ENCODE assay signal across 26 mouse cellular contexts in genomic region chr8:115038426-115038825, GRCm38 (mm10).
DNase-seq lines count a peak whose midpoint lies in the region; ATAC-seq and TF ChIP-seq lines count a peak whose summit lies in the region.
"Had no signal": no experiment of that assay in that cellular context is flagged by ENCODE, and none has a peak within 500 bp of the region (broad histone marks: within the 10 kb centered on the region; RNA-seq: fewer than 3 reads in every experiment).

No protein-coding gene starts in this region.

- ATAC-seq in kidney, postnatal 0 days (replicated peaks; ENCODE audit: low FRiP score, low read depth): no peak
- no peak for ATAC-seq in forebrain, embryonic 13.5 days
- ATAC-seq: CD4-positive, CD25-positive, alpha-beta regulatory T cell, adult 4 months; forebrain, embryonic 16.5 days; intestine, embryonic 16.5 days had no signal

- no peak overlapping the region for H3K4me2 ChIP-seq in kidney, postnatal 0 days (ENCODE audit: low read length)
- no peak overlapping the region for H3K4me2 ChIP-seq in forebrain, embryonic 13.5 days
- H3K4me2 ChIP-seq: embryonic facial prominence, embryonic 12.5 days; embryonic facial prominence, embryonic 15.5 days; forebrain, embryonic 12.5 days; heart, embryonic 13.5 days; hindbrain, embryonic 14.5 days had no signal

- TF ChIP-seq CTCF in kidney, postnatal 0 days (IDR thresholded peaks at IDR 0.05; ENCODE audit: low read depth): no peak

- no peak overlapping the region for H3K4me3 ChIP-seq in kidney, postnatal 0 days (replicated peaks; ENCODE audit: low read depth, low read length)
- H3K4me3 ChIP-seq in forebrain, embryonic 13.5 days: no peak overlapping the region
- H3K4me3 ChIP-seq: embryonic facial prominence, embryonic 12.5 days; embryonic facial prominence, embryonic 15.5 days; forebrain, embryonic 12.5 days; heart, adult 2 months; heart, embryonic 10.5 days; heart, embryonic 13.5 days had no signal

- H3K9me3 ChIP-seq in kidney, postnatal 0 days (replicated peaks; ENCODE audit: low read length): no peaks in the 10 kb centered on the region
- H3K9me3 ChIP-seq in forebrain, embryonic 13.5 days (replicated peaks): no peaks in the 10 kb centered on the region
- H3K9me3 ChIP-seq: embryonic facial prominence, embryonic 12.5 days; embryonic facial prominence, embryonic 15.5 days; forebrain, embryonic 12.5 days; heart, embryonic 10.5 days; heart, embryonic 13.5 days had no signal

- no peaks in the 10 kb centered on the region for H3K27me3 ChIP-seq in kidney, postnatal 0 days (ENCODE audit: insufficient read depth, low read length)
- 0 out of 2 replicates have a peak, but pooled peaks cover 5% of the 10 kb centered on the region for H3K27me3 ChIP-seq in forebrain, embryonic 13.5 days
- H3K27me3 ChIP-seq: embryonic facial prominence, embryonic 12.5 days; embryonic facial prominence, embryonic 15.5 days; forebrain, embryonic 12.5 days; heart, embryonic 13.5 days had no signal

- H3K4me1 ChIP-seq in kidney, postnatal 0 days (replicated peaks; ENCODE audit: insufficient read depth, low read length): no peaks in the 10 kb centered on the region
- peaks cover 4% of the 10 kb centered on the region; the same call in 1 of the 2 replicates for H3K4me1 ChIP-seq in forebrain, embryonic 13.5 days
- H3K4me1 ChIP-seq: embryonic facial prominence, embryonic 12.5 days; embryonic facial prominence, embryonic 15.5 days; heart, embryonic 10.5 days; heart, embryonic 13.5 days had no signal

- no peak overlapping the region for H3K9ac ChIP-seq in kidney, postnatal 0 days (ENCODE audit: low read depth, low read length)
- H3K9ac ChIP-seq in forebrain, embryonic 13.5 days: no peak overlapping the region
- H3K9ac ChIP-seq: embryonic facial prominence, embryonic 12.5 days; embryonic facial prominence, embryonic 15.5 days; forebrain, embryonic 12.5 days; heart, embryonic 13.5 days; hindbrain, embryonic 14.5 days had no signal

- H3K36me3 ChIP-seq in kidney, postnatal 0 days (ENCODE audit: insufficient read depth, low read length): no peaks in the 10 kb centered on the region
- H3K36me3 ChIP-seq in forebrain, embryonic 13.5 days (ENCODE audit: poor library complexity, severe bottlenecking): no peaks in the 10 kb centered on the region
- H3K36me3 ChIP-seq: embryonic facial prominence, embryonic 12.5 days; embryonic facial prominence, embryonic 15.5 days; forebrain, embryonic 12.5 days; heart, embryonic 10.5 days; heart, embryonic 13.5 days had no signal

- WGBS in kidney, postnatal 0 days: 28% methylated on average over 4 of the region's 4 CpGs
- 9% methylated on average over 4 of the region's 4 CpGs for WGBS in forebrain, embryonic 13.5 days

- peak; percentile 18 for DNase-seq in kidney, postnatal 0 days (ENCODE audit: low spot score)
- DNase-seq in kidney, adult 18-20 months: no peak
- peak; percentile 72 for DNase-seq in Muller cell, postnatal 12 days (ENCODE audit: inconsistent ontology term)
- DNase-seq in R1 (ENCODE audit: low read depth, low spot score): peak; percentile 65
- peak; percentile 50 for DNase-seq in retina, embryonic 14.5 days (ENCODE audit: low spot score)
- no peak for DNase-seq in yolk sac, embryonic 10.5 days (ENCODE audit: low spot score)
- DNase-seq: adrenal gland, adult 2 months; adrenal gland, postnatal 14 days; cerebellum, adult 11-12 months; cerebellum, adult 8-10 months; cerebellum, postnatal 14 days; gastrocnemius, postnatal 10 days; gastrocnemius, postnatal 36 days; heart, adult 2 months; heart, postnatal 14 days; heart, postnatal 4 days had no signal

- no peak overlapping the region for H3K27ac ChIP-seq in kidney, postnatal 0 days
- H3K27ac ChIP-seq in forebrain, embryonic 13.5 days: no peak overlapping the region
- H3K27ac ChIP-seq: embryonic facial prominence, embryonic 12.5 days; embryonic facial prominence, embryonic 15.5 days; forebrain, embryonic 12.5 days; heart, adult 2 months; heart, embryonic 10.5 days; heart, embryonic 13.5 days; hindbrain, embryonic 14.5 days had no signal

Comparison
In these comparisons a context has a peak if more than half of its experiments do, and no peak if none do; other contexts are left out.
1. DNase-seq: peak in kidney, postnatal 0 days (single experiment), Muller cell, postnatal 12 days (single experiment), R1 (single experiment) and retina, embryonic 14.5 days (single experiment); none in kidney, adult 18-20 months (single experiment) and yolk sac, embryonic 10.5 days (single experiment).